Mouse (Mus musculus): ENCODE results near the gene Lactb. TPM values are rescaled to one million over a fixed set of nuclear protein-coding genes. Genes with fewer than 3 reads are reported as not detected.

Lactb gene
- polyA plus RNA-seq, 1 experiment = 12.2 TPM

- no peak for TF ChIP-seq CTCF (IDR thresholded peaks at IDR 0.05; ENCODE audit: low read depth, low read length)
- no peak for TF ChIP-seq EP300 (IDR thresholded peaks at IDR 0.05; ENCODE audit: insufficient read depth, low read depth, low read length)
- TF ChIP-seq POLR2A (IDR thresholded peaks at IDR 0.05; ENCODE audit: insufficient read depth, low read length) = no peak
- H3K9ac ChIP-seq (ENCODE audit: low read depth, poor library complexity, severe bottlenecking) = no peak overlapping the region
- no peaks in the 10 kb centered on the region for H3K27me3 ChIP-seq (ENCODE audit: control insufficient read depth, insufficient read depth, low read length, poor library complexity, severe bottlenecking)
- H3K4me1 ChIP-seq (ENCODE audit: control insufficient read depth, insufficient read depth, low read length) = no peaks in the 10 kb centered on the region
- no peak overlapping the region for H3K27ac ChIP-seq (ENCODE audit: insufficient read depth, low read length)
- no peaks in the 10 kb centered on the region for H3K9me3 ChIP-seq (replicated peaks; ENCODE audit: control insufficient read depth, insufficient read depth, low read length, poor library complexity, severe bottlenecking)
- H3K36me3 ChIP-seq (ENCODE audit: control insufficient read depth, insufficient read depth, low read length, poor library complexity, severe bottlenecking) = no peaks in the 10 kb centered on the region
- H3K4me3 ChIP-seq (ENCODE audit: low read depth, low read length) = no peak overlapping the region
Observed at GRCm38 (mm10) chr9:66907126-66907525, 68.2 kb downstream of the Lactb start.

GRCm38 (mm10) chr9:66905990-66906389 lies 69.3 kb downstream of the Lactb start:
- no peaks in the 10 kb centered on the region for H3K27me3 ChIP-seq (ENCODE audit: control insufficient read depth, insufficient read depth, low read length, poor library complexity, severe bottlenecking)
- H3K9ac ChIP-seq (ENCODE audit: low read depth, poor library complexity, severe bottlenecking) = no peak overlapping the region
- H3K4me3 ChIP-seq (ENCODE audit: low read depth, low read length) = no peak overlapping the region
- H3K27ac ChIP-seq (ENCODE audit: insufficient read depth, low read length) = no peak overlapping the region
- TF ChIP-seq POLR2A (IDR thresholded peaks at IDR 0.05; ENCODE audit: insufficient read depth, low read length) = no peak
- no peak for TF ChIP-seq CTCF (IDR thresholded peaks at IDR 0.05; ENCODE audit: low read depth, low read length)
- TF ChIP-seq EP300 (IDR thresholded peaks at IDR 0.05; ENCODE audit: insufficient read depth, low read depth, low read length) = no peak
- H3K4me1 ChIP-seq (ENCODE audit: control insufficient read depth, insufficient read depth, low read length) = no peaks in the 10 kb centered on the region
- H3K36me3 ChIP-seq (ENCODE audit: control insufficient read depth, insufficient read depth, low read length, poor library complexity, severe bottlenecking) = no peaks in the 10 kb centered on the region
- no peaks in the 10 kb centered on the region for H3K9me3 ChIP-seq (replicated peaks; ENCODE audit: control insufficient read depth, insufficient read depth, low read length, poor library complexity, severe bottlenecking)

Other genes with a start within 250 kb of the Lactb start
- 4.5 and 7.0 TPM in 2 replicates for gene Aph1b, start 180.0 kb downstream of the Lactb start, polyA plus RNA-seq (2011; ENCODE audit: insufficient read depth, insufficient read length, low read depth, missing spikeins)
- 0.32 and 0.49 TPM in 2 replicates for gene Gm10647, start 178.4 kb downstream of the Lactb start, polyA plus RNA-seq (2011; ENCODE audit: insufficient read depth, insufficient read length, low read depth, missing spikeins)
- gene Aph1c, start 140.8 kb downstream of the Lactb start, polyA plus RNA-seq (2011; ENCODE audit: insufficient read depth, insufficient read length, low read depth, missing spikeins) = 1.9 and 2.1 TPM in 2 replicates
- gene Rab8b, start 55.8 kb downstream of the Lactb start, polyA plus RNA-seq (2011; ENCODE audit: insufficient read depth, insufficient read length, low read depth, missing spikeins) = 10.8 and 11.2 TPM in 2 replicates
- 880 and 921 TPM in 2 replicates for gene Rps27l, start 29.4 kb downstream of the Lactb start, polyA plus RNA-seq (2011; ENCODE audit: insufficient read depth, insufficient read length, low read depth, missing spikeins)
- gene Tpm1, start 73.9 kb upstream of the Lactb start, polyA plus RNA-seq (2011; ENCODE audit: insufficient read depth, insufficient read length, low read depth, missing spikeins) = 1,516 and 1,556 TPM in 2 replicates